Mouse (Mus musculus) erythroid progenitor cell, adult 5-6 weeks (primary cell): Measurements from ENCODE around the gene Olfr450. TPM values are rescaled to one million over a fixed set of nuclear protein-coding genes. Genes with fewer than 3 reads are reported as not detected.

Experiments used
- ATAC-seq: replicated peaks from 2 replicates; pipeline ENCODE4 v1.8.0; 2016; ENCODE audit warnings: moderate number of reproducible peaks, mild to moderate bottlenecking, moderate TSS enrichment, inconsistent platforms; ENCODE audit not compliant: poor library complexity, low FRiP score, severe bottlenecking
- total RNA-seq, 2 experiments: library from RNA; stranded (forward) in 1 of 2; stranded (reverse) in 1 of 2; fragments of 150-400 nt in 1 of 2; fragments of 186-747, 209-891 nt in 1 of 2; gene quantifications; 2 replicates each; pipeline versions ENCODE4 v1.2.3 to v1.2.4; 2015 to 2017; ENCODE audit warnings: low replicate concordance in 2 of 2

Gene Olfr450
- not detected in 2 replicates for total RNA-seq (2015; ENCODE audit: low replicate concordance)
- total RNA-seq (2017; ENCODE audit: low replicate concordance), result not detected in 2 replicates

DNA sequence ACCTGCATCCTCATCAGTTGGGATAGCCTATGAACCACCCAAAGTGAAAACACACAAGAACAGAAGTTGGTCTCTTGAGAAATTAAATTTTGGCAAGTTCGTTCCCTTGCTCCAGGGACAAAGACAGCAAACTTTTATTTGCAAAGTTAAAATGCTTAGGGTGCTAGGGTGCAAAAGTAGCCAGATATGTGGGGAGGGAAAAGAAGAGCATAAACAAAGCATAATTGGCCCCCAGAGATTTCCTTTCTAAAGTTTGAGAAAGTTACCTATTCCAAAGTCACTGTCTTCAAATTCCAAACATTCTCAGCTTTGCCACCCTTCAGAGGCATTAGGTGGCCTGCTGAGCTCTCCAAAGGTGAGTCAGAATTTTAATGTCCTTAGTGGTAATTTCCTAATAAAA is at the start of gene Olfr450:
TSS of gene Olfr450 (plus strand) at position 301 of the 400 bp plus-strand sequence.
- ATAC-seq, result no peak

DNA sequence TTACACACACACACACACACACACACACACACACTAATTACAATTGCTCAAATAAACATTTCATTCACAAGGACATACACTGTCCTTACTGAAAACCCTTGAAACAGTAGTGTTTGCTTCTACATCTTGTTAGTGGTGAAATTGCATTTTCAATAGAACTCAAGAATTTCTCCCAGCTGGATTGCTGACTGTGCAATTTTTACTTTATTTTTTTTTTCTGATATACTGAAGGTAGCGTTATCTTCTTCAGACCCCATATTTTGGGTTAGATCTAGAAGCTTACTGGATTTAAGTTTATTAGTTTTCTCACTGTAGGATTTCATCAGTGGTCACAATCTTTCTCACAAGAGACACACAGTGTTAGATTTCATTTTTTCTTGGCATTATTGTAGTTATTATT is 34.7 kb upstream of the Olfr450 start:
- no peak for ATAC-seq

DNA sequence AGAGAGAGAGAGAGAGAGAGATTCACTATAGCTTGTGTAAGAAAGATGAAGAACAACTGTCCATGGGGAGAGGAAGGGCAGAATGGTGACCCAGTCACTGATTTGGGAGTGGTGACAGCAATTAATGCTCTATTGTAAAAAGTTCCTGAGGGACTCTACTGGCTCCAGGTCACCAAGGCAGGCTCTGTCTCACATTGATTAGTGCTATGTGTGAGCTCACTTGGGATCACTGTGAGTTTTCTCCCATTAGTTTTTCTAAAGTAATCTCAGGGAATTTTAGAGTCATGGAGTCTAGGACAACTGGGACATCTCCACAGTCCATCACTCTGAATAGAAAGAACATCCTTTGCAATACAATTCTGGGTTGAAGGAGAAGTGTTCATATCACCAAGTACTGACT is 26.9 kb upstream of the Olfr450 start, which contains the start of gene Olfr452:
TSS of gene Olfr452 (plus strand) at position 301 of the 400 bp plus-strand sequence.
- ATAC-seq, result no peak

DNA sequence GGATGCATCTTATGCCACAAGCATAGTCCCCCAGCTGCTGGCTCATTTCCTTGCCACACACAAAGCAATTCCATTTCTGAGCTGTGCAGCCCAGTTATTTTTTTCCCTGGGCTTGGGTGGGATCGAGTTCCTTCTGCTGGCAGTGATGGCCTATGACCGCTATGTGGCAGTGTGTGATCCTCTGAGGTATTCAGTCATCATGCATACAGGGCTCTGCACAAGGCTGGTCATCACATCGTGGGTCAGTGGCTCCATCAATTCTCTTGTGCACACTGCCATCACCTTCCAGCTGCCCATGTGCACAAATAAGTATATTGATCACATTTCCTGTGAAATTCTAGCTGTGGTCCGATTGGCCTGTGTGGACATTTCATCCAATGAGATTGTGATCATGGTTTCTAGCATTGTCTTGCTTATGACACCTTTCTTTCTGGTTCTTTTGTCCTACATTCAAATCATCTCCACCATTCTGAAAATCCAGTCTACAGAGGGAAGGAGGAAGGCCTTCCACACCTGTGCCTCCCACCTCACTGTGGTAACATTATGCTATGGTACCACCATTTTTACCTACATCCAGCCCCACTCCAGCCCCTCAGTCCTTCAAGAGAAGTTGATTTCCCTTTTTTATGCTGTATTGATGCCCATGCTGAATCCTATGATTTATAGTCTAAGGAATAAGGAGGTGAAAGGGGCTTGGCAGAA is 21.3 kb upstream of the Olfr450 start:
- no peak for ATAC-seq

DNA sequence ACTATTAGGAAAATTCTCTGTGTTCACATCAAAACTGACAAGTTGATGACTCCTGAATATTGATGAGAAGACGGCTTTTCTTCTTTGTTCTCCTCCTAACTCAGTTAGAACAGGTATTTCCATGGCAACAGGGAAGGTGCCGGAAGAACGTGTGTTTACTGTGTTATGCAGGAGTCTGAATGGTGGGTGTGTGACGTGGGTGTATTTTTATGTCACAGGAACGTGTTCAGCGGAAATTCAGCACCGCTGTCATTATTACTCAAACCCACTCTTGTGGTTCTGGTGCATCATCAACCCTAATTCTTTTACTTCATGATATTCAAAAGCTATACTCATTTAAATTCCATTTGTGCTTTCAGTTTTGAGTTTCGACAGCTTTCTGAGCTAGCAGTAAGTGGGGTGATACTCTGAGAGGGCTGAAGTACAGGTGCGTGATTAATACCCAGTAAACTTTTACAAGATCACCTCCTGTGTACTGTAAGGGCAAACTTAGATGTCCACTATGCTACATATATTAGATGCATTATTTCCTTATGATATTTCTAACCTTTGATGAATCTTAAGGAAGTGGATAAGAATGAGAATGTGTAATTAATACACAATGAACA is 20.7 kb upstream of the Olfr450 start:
- no peak for ATAC-seq

DNA sequence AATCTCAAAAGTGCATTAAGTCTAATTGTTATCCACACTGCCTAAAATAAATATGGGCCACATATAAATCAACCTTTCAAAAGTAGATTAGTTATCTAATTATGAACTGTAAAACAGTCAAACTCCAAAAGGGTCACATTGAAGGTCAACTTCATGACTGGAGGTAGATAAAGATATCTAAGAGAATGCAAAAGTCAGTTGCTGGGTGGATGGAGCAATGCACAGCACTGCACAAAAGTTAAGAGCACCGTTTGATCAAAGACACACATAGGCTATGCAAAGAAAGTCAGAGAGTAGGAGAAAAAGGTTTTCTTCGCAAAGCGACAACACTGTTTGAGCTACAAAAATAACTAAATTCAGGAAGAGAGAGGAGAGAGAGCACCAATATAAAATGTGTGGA is 16.8 kb upstream of the Olfr450 start:
- ATAC-seq, result no peak

DNA sequence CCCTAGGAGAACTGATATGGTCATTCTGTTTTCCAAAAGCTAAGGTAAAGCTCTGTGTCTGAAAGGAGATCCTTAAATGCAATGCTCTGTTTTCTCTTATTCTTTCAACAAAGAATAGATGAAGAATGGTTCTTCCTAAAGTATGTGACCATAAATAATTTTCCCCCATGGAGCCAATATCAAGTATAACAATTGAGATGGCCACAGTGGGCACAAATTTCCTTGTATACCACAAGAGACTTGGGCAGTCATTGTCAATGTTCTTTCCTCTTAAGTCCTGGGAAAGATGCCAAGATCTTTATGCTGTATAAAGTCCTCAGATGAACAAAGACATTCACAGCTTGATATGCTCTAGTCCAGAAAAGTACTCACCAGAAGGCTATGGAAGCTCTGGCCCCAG is 22.3 kb downstream of the Olfr450 start, which contains the start of gene Olfr449:
TSS of gene Olfr449 (plus strand) at position 301 of the 400 bp plus-strand sequence.
- no peak for ATAC-seq

DNA sequence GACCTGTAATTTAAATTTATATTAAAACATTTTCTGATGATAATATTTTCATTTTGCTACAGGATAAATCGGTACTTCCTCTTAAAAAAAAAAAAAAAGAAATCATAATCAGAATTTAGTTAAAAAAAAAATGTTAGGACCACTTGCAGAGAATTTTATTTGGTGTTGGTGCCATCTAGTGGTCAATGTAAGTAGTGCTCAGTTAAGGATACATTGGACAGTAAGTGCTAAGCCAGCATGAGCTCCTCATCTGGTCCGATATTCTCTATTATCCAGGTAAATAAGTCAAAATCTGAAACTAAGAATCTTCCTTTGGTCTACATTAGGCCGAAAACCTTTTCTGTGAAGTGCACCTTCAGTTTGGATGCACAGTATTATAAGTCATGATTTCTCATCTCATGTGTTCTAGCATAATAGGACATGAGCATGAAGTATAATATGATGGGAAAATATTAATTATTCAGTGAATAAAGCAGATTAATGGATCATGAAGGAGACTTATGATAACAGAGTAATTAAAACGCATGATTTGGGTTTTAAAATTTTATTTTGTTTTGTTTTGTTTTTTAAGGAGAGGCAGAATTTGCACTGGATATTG is 48.6 kb downstream of the Olfr450 start:
- ATAC-seq, result 0 out of 2 replicates have a peak, but pooled peaks have one; percentile 46

Other genes with a start within 250 kb of the Olfr450 start
- not detected in 2 replicates for gene Tcaf3, start 214.2 kb upstream of the Olfr450 start, total RNA-seq (2015; ENCODE audit: low replicate concordance)
- not detected in 2 replicates for gene Tcaf3, start 214.2 kb upstream of the Olfr450 start, total RNA-seq (2017; ENCODE audit: low replicate concordance)
- not detected in 2 replicates for gene Tcaf2, start 166.7 kb upstream of the Olfr450 start, total RNA-seq (2015; ENCODE audit: low replicate concordance)
- not detected in 2 replicates for gene Tcaf2, start 166.7 kb upstream of the Olfr450 start, total RNA-seq (2017; ENCODE audit: low replicate concordance)
- gene Tcaf1, start 101.9 kb upstream of the Olfr450 start, total RNA-seq (2015; ENCODE audit: low replicate concordance), result not detected in 2 replicates
- not detected in 2 replicates for gene Tcaf1, start 101.9 kb upstream of the Olfr450 start, total RNA-seq (2017; ENCODE audit: low replicate concordance)
- not detected in 2 replicates for gene Olfr453, start 72.6 kb upstream of the Olfr450 start, total RNA-seq (2015; ENCODE audit: low replicate concordance)
- gene Olfr453, start 72.6 kb upstream of the Olfr450 start, total RNA-seq (2017; ENCODE audit: low replicate concordance), result not detected in 2 replicates
- not detected in 2 replicates for gene Olfr38, start 55.5 kb upstream of the Olfr450 start, total RNA-seq (2015; ENCODE audit: low replicate concordance)
- not detected in 2 replicates for gene Olfr38, start 55.5 kb upstream of the Olfr450 start, total RNA-seq (2017; ENCODE audit: low replicate concordance)
- gene Olfr452, start 26.8 kb upstream of the Olfr450 start, total RNA-seq (2015; ENCODE audit: low replicate concordance), result not detected in 2 replicates
- not detected in 2 replicates for gene Olfr452, start 26.8 kb upstream of the Olfr450 start, total RNA-seq (2017; ENCODE audit: low replicate concordance)
- gene Olfr449, start 22.4 kb downstream of the Olfr450 start, total RNA-seq (2015; ENCODE audit: low replicate concordance), result not detected in 2 replicates
- not detected in 2 replicates for gene Olfr449, start 22.4 kb downstream of the Olfr450 start, total RNA-seq (2017; ENCODE audit: low replicate concordance)
- gene Olfr448, start 78.5 kb downstream of the Olfr450 start, total RNA-seq (2015; ENCODE audit: low replicate concordance), result not detected in 2 replicates
- gene Olfr448, start 78.5 kb downstream of the Olfr450 start, total RNA-seq (2017; ENCODE audit: low replicate concordance), result not detected in 2 replicates
- gene Olfr447, start 96.9 kb downstream of the Olfr450 start, total RNA-seq (2015; ENCODE audit: low replicate concordance), result not detected in 2 replicates
- gene Olfr447, start 96.9 kb downstream of the Olfr450 start, total RNA-seq (2017; ENCODE audit: low replicate concordance), result not detected in 2 replicates
- not detected in 2 replicates for gene Olfr446, start 109.4 kb downstream of the Olfr450 start, total RNA-seq (2015; ENCODE audit: low replicate concordance)
- gene Olfr446, start 109.4 kb downstream of the Olfr450 start, total RNA-seq (2017; ENCODE audit: low replicate concordance), result not detected in 2 replicates
- not detected in 2 replicates for gene Olfr444, start 137.1 kb downstream of the Olfr450 start, total RNA-seq (2015; ENCODE audit: low replicate concordance)
- gene Olfr444, start 137.1 kb downstream of the Olfr450 start, total RNA-seq (2017; ENCODE audit: low replicate concordance), result not detected in 2 replicates